Mouse (Mus musculus) cerebellum, adult 2 months (tissue): ENCODE measurements at regions not wholly inside any gene's neighbourhood (a gene's known extent, or its start where the extent isn't known, plus 50 kb on each side); places are given as distances from the start of the nearest gene placed in this dataset.

ENCODE experiments used
- DNase-seq, 2 experiments: peaks; one replicate each; pipeline ENCODE4 v3.0.0; 2021
- H3K27ac ChIP-seq: fragments of 200-500 bp; 2 replicates; pipeline ENCODE4 v1.5.1; 2012; ENCODE audit warnings: low read length, control low read depth, inconsistent platforms; ENCODE audit not compliant: insufficient read depth
- H3K27me3 ChIP-seq: fragments of 200-500 bp; 2 replicates; pipeline ENCODE4 v1.6.1; 2012; ENCODE audit warnings: inconsistent platforms, mild to moderate bottlenecking, low read length, moderate library complexity; ENCODE audit not compliant: control insufficient read depth, insufficient read depth
- H3K4me1 ChIP-seq: fragments of 200-500 bp; 2 replicates; pipeline ENCODE4 v1.6.1; 2011; ENCODE audit warnings: low read length; ENCODE audit not compliant: control insufficient read depth, insufficient read depth
- H3K4me3 ChIP-seq: fragments of 200-500 bp; replicated peaks from 2 replicates; pipeline ENCODE3; 2011; ENCODE audit warnings: mild to moderate bottlenecking, low read depth, low read length, control low read depth; ENCODE audit not compliant: insufficient read depth
- CTCF ChIP-seq: fragments of 200-500 bp; IDR thresholded peaks from 2 replicates; pipeline ENCODE4 v1.5.1; 2011; ENCODE audit warnings: low read depth, mild to moderate bottlenecking, control low read depth, low read length, moderate library complexity, borderline replicate concordance; ENCODE audit not compliant: insufficient read depth
- POLR2A ChIP-seq: fragments of 200-500 bp; IDR thresholded peaks from 2 replicates; pipeline ENCODE4 v1.6.1; 2011; ENCODE audit warnings: low read length, control low read depth, borderline replicate concordance; ENCODE audit not compliant: insufficient read depth
- WGBS: fragments of 180-500 bp; shearing (Covaris S2); methylation state at CpG from one replicate; pipeline ENCODE4 v1.1.7; 2018; 5-methylcytosine and 5-hydroxymethylcytosine counted together

DNA sequence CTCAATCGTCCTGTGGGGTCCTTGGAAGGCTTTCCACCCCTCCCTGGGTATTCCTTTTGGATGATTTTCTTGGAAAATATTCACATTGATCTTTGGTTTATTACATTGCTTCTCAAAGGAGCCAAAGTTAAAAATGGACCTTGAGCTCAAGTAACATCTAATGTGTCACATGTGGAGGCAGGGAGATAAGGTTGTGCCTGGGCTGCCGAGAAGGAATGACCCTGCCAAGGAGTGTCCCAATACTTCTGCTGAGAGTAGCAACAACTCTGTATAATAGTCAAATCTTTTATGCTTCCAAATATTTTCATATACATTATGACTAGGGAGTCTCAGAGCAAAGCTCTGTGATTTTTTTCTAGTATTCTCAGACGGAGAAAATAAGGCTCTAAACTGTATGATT, 113.4 kb upstream of the Nt5c1b start:
- Histone ChIP-seq H3K27me3 (no peaks in the 10 kb centered on the region), H3K4me3 (no peak overlapping the region), H3K4me1 (no peaks in the 10 kb centered on the region), H3K27ac (no peak overlapping the region)
- TF ChIP-seq CTCF (no peak), POLR2A (no peak)
- 66% methylated on average over 3 of the region's 3 CpGs for WGBS
- no peak for DNase-seq

GRCm38 (mm10) chr12:10266201-10266600, 103.6 kb upstream of the Nt5c1b start:
- TF ChIP-seq CTCF = no peak
- no peak for TF ChIP-seq POLR2A
- no peak for DNase-seq
- Histone ChIP-seq H3K4me3 (no peak overlapping the region), H3K27ac (no peak overlapping the region), H3K27me3 (no peaks in the 10 kb centered on the region), H3K4me1 (no peaks in the 10 kb centered on the region)
- WGBS = 85% methylated on average over 1 of the region's 1 CpGs

GRCm38 (mm10) chr12:10272038-10272437, 97.7 kb upstream of the Nt5c1b start:
- Histone ChIP-seq H3K27me3 (no peaks in the 10 kb centered on the region), H3K27ac (no peak overlapping the region), H3K4me3 (no peak overlapping the region), H3K4me1 (no peaks in the 10 kb centered on the region)
- DNase-seq = no peak
- WGBS = 87% methylated on average over 5 of the region's 5 CpGs
- no peak for TF ChIP-seq CTCF
- no peak for TF ChIP-seq POLR2A

DNA sequence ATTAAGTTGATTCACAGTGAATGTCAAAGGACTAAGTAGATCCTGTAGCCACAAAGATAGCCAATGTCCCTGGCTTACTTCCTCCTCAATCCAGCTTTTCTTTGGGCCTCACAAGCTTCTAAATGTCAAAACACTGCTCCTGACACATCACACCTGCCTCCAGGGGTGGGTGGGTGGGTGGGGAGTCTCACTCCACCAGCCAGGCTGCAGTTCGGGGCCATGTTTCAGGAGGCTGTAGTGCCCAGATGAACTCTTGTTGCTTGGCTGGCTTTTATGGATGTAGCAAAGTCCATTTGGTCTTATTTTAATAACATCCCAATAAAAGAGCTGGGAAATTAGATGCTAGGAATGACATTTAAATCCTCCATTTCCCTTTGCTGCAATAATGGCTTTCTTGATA, 94.5 kb upstream of the Nt5c1b start:
- TF ChIP-seq CTCF (no peak), POLR2A (no peak)
- no peak overlapping the region for H3K4me3 ChIP-seq
- 86% methylated on average over 1 of the region's 1 CpGs for WGBS
- H3K4me1 ChIP-seq = no peaks in the 10 kb centered on the region
- no peak for DNase-seq
- no peaks in the 10 kb centered on the region for H3K27me3 ChIP-seq
- H3K27ac ChIP-seq = no peak overlapping the region

- Histone ChIP-seq H3K27me3 (no peaks in the 10 kb centered on the region), H3K4me3 (no peak overlapping the region), H3K27ac (no peak overlapping the region), H3K4me1 (no peaks in the 10 kb centered on the region)
- DNase-seq = no peak
- TF ChIP-seq POLR2A = no peak
- TF ChIP-seq CTCF = no peak
- 85% methylated on average over 4 of the region's 4 CpGs for WGBS
Measured at GRCm38 (mm10) chr12:10292646-10293045, 77.1 kb upstream of the Nt5c1b start.

DNA sequence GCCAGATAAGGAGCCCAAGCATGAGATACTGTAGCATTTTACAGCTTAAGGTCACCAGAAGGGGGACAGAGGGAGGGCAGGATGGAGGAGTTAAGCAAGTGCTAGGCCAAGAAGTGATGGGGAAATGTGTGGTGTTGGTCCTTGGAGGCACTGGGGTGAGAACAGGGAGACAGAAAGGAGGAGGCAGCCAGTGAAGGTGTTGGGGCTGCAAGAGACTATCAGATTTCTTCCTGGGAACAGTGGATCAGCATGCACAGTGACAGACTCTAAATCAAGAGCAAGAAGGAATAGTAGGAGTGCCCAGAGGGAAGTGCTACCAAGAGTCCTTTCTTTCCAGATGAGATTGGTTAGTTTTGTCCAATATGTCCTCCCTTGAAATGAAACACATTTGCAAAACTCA, 63.8 kb upstream of the Nt5c1b start:
- TF ChIP-seq CTCF (no peak), POLR2A (no peak)
- H3K27me3 ChIP-seq = no peaks in the 10 kb centered on the region
- DNase-seq = no peak
- H3K4me3 ChIP-seq = no peak overlapping the region
- no peak overlapping the region for H3K27ac ChIP-seq
- H3K4me1 ChIP-seq = no peaks in the 10 kb centered on the region
